Mouse (Mus musculus) limb, embryonic 13.5 days (tissue): Measurements from ENCODE around the gene Fam78a. TPM values are rescaled to one million over a fixed set of nuclear protein-coding genes. Genes with fewer than 3 reads are reported as not detected.

ENCODE experiments used
- ATAC-seq: fragments of 200-750 bp; cut with Nextera tagmentation; 2 replicates; pipeline ENCODE4 v1.8.0; 2017; ENCODE audit warnings: low read depth, moderate number of reproducible peaks, moderate TSS enrichment; ENCODE audit not compliant: low FRiP score
- H3K27ac ChIP-seq: fragments of 300-500 bp; sonication (generic); 2 replicates; pipeline ENCODE4 v1.5.1; 2015; ENCODE audit warnings: inconsistent platforms, mild to moderate bottlenecking, moderate library complexity
- H3K27me3 ChIP-seq: fragments of 300-500 bp; sonication (generic); 2 replicates; pipeline ENCODE4 v1.6.1; 2015; ENCODE audit warnings: mild to moderate bottlenecking, inconsistent platforms
- H3K36me3 ChIP-seq: fragments of 300-500 bp; sonication (generic); 2 replicates; pipeline ENCODE4 v1.6.1; 2015; ENCODE audit warnings: inconsistent platforms, mild to moderate bottlenecking, moderate library complexity
- H3K4me1 ChIP-seq: fragments of 300-500 bp; sonication (generic); 2 replicates; pipeline ENCODE4 v1.6.1; 2015; ENCODE audit warnings: inconsistent platforms
- H3K4me2 ChIP-seq: fragments of 300-500 bp; sonication (generic); replicated peaks from 2 replicates; pipeline ENCODE4 v1.6.1; 2015; ENCODE audit warnings: inconsistent platforms, mild to moderate bottlenecking, moderate library complexity
- H3K4me3 ChIP-seq: fragments of 300-500 bp; sonication (generic); 2 replicates; pipeline ENCODE4 v1.5.1; 2015; ENCODE audit warnings: moderate library complexity, mild to moderate bottlenecking, inconsistent platforms
- H3K9ac ChIP-seq: fragments of 300-500 bp; sonication (generic); 2 replicates; pipeline ENCODE4 v1.6.1; 2015; ENCODE audit warnings: mild to moderate bottlenecking, inconsistent platforms
- H3K9me3 ChIP-seq: fragments of 300-500 bp; sonication (generic); 2 replicates; pipeline ENCODE4 v1.6.1; 2016; ENCODE audit warnings: inconsistent platforms
- WGBS: fragments of 180-500 bp; shearing (Covaris S2); methylation state at CpG from one replicate; pipeline ENCODE4 v1.1.7; 2015; 5-methylcytosine and 5-hydroxymethylcytosine counted together
- polyA plus RNA-seq: library from polyadenylated mRNA; unstranded; fragments of >200 nt; fragmentation: Nextera tagmentation; extraction: Ambion mirVana; gene quantifications from 2 replicates; pipeline ENCODE4 v1.2.1, GENCODE M21; 2015

The Fam78a gene
- polyA plus RNA-seq, 1 experiment from 2014 or later = 5.4 TPM

DNA sequence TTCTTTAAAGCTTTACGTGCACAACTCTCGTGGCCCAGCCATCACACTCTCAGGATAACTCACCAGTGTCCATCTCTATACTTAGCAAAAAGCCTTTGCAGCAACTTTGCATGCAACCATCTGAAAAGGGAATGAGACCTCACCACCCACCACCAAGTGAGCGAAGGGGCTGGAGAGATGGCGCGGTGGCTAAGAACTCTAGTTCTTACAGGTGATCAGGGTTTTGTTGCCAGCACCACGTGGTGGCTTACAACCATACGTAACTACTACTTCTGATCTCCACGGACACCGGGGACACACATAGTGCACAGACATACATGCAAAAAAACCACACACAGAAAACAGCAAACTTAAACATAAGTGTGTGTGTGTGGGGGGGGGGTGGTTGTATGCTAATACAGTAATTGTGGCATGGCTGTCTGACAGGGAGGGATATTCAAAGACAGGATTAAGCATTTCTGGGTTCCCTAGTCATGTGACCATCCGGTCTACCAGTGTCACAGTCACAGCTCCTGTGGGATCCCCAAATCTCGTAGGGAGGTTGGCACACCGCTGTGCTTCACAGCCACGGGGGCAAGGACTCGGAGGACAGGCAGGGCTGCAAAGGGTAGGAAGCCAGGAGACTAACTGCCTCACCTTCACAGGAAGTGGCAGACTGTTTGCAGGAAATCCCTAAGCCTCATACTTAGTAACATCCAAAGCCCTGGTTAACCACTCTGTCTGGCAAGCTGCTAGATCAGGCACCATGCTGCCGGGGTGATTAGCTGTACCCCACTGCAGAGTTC lies 21.8 kb downstream of the Fam78a start:
- H3K4me3 ChIP-seq = no peak overlapping the region

GRCm38 (mm10) chr2:32061722-32062505 lies 22.7 kb downstream of the Fam78a start:
- no peak for ATAC-seq
- Histone ChIP-seq H3K9me3 (no peaks in the 10 kb centered on the region), H3K4me1 (peaks cover 8% of the 10 kb centered on the region), H3K36me3 (no peaks in the 10 kb centered on the region), H3K27ac (no peak overlapping the region), H3K27me3 (no peaks in the 10 kb centered on the region), H3K9ac (no peak overlapping the region), H3K4me3 (no peak overlapping the region), H3K4me2 (no peak overlapping the region)
- 72% methylated on average over 12 of the region's 12 CpGs for WGBS

More for the DNA sequence above, 21.8 kb downstream of the Fam78a start:
- Histone ChIP-seq H3K9ac (no peak overlapping the region), H3K27me3 (peaks cover 1% of the 10 kb centered on the region; the same call in 1 of the 2 replicates), H3K27ac (no peak overlapping the region), H3K36me3 (no peaks in the 10 kb centered on the region), H3K4me2 (no peak overlapping the region), H3K9me3 (no peaks in the 10 kb centered on the region), H3K4me1 (peaks cover 8% of the 10 kb centered on the region)
- WGBS = 85% methylated on average over 15 of the region's 15 CpGs
- no peak for ATAC-seq

- no peak for ATAC-seq
Observed at GRCm38 (mm10) chr2:32061189-32061588, 23.5 kb downstream of the Fam78a start.

GRCm38 (mm10) chr2:32060228-32060805 lies 24.3 kb downstream of the Fam78a start:
- H3K4me3 ChIP-seq = no peak overlapping the region
- no peak overlapping the region for H3K9ac ChIP-seq
- ATAC-seq = no peak
- H3K4me1 ChIP-seq = peaks cover 8% of the 10 kb centered on the region
- WGBS = 48% methylated on average over 6 of the region's 6 CpGs
- no peaks in the 10 kb centered on the region for H3K36me3 ChIP-seq
- no peak overlapping the region for H3K4me2 ChIP-seq
- no peaks in the 10 kb centered on the region for H3K9me3 ChIP-seq
- H3K27ac ChIP-seq = no peak overlapping the region
- H3K27me3 ChIP-seq = no peaks in the 10 kb centered on the region

More at GRCm38 (mm10) chr2:32061189-32061588, 23.5 kb downstream of the Fam78a start:
- Histone ChIP-seq H3K27me3 (no peaks in the 10 kb centered on the region), H3K4me2 (no peak overlapping the region), H3K4me3 (no peak overlapping the region), H3K36me3 (no peaks in the 10 kb centered on the region), H3K9ac (no peak overlapping the region), H3K4me1 (peaks cover 8% of the 10 kb centered on the region), H3K9me3 (no peaks in the 10 kb centered on the region), H3K27ac (no peak overlapping the region)
- WGBS = 72% methylated on average over 2 of the region's 2 CpGs

- no peak for ATAC-seq
- Histone ChIP-seq H3K9ac (no peak overlapping the region), H3K4me1 (peaks cover 4% of the 10 kb centered on the region; the same call in 1 of the 2 replicates), H3K9me3 (no peaks in the 10 kb centered on the region), H3K4me3 (no peak overlapping the region), H3K4me2 (no peak overlapping the region), H3K27me3 (no peaks in the 10 kb centered on the region), H3K36me3 (no peaks in the 10 kb centered on the region), H3K27ac (no peak overlapping the region)
- 72% methylated on average over 6 of the region's 6 CpGs for WGBS
Observed at GRCm38 (mm10) chr2:32059613-32060012, 25.0 kb downstream of the Fam78a start.

DNA sequence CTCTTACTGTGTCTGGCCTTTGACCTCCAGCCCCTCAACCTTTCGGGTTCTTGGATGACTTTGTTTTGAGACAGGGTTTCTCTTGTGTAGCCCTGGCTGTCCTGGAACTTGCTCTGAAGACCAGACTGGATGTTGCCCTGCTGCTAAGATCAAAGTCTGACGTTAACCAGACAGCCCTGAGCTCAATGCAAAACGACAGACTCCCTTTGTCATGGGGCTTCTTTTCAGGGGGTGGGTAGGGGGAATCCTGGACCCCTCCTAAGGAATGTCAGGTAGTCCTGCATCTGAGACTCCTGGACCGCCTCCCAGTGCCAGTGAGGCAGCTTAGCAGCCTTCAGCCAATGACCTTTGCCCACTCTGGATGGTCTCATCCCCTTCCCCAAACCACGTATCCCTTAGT lies 25.9 kb downstream of the Fam78a start:
- H3K4me2 ChIP-seq = no peak overlapping the region
- no peak overlapping the region for H3K27ac ChIP-seq
- H3K9me3 ChIP-seq = no peaks in the 10 kb centered on the region
- H3K27me3 ChIP-seq = no peaks in the 10 kb centered on the region
- H3K4me1 ChIP-seq = peaks cover 4% of the 10 kb centered on the region; the same call in 1 of the 2 replicates
- no peak overlapping the region for H3K4me3 ChIP-seq
- ATAC-seq = no peak
- no peak overlapping the region for H3K9ac ChIP-seq
- 34% methylated on average over 5 of the region's 5 CpGs for WGBS
- H3K36me3 ChIP-seq = peaks cover under 1% of the 10 kb centered on the region; the same call in 1 of the 2 replicates

DNA sequence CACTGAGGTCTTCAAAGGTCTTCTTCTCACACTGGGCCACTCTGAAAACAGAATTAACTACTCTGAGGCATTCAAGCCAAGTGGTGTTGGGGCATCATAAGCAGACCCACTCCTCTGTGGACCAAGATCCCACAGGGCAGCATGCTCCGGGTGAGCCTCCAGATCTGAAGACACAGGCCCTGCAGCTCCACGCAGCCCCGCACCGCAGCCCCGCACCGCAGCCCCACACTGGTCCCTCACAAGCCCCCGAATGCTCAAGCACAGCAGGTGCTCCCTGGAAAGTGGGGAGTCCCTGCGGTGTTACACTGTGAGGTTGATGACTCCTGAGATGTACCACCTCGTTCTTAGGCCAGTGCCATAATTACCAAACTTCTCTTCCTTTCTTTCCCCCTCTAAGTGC lies 26.4 kb downstream of the Fam78a start:
- ATAC-seq = no peak
- H3K4me1 ChIP-seq = peaks cover 4% of the 10 kb centered on the region; the same call in 1 of the 2 replicates
- 74% methylated on average over 9 of the region's 9 CpGs for WGBS
- no peaks in the 10 kb centered on the region for H3K27me3 ChIP-seq
- H3K27ac ChIP-seq = no peak overlapping the region; the same call in 1 of the 2 replicates
- H3K4me2 ChIP-seq = no peak overlapping the region
- no peak overlapping the region for H3K4me3 ChIP-seq
- H3K9ac ChIP-seq = no peak overlapping the region
- peaks cover 4% of the 10 kb centered on the region; the same call in 1 of the 2 replicates for H3K36me3 ChIP-seq
- no peaks in the 10 kb centered on the region for H3K9me3 ChIP-seq

DNA sequence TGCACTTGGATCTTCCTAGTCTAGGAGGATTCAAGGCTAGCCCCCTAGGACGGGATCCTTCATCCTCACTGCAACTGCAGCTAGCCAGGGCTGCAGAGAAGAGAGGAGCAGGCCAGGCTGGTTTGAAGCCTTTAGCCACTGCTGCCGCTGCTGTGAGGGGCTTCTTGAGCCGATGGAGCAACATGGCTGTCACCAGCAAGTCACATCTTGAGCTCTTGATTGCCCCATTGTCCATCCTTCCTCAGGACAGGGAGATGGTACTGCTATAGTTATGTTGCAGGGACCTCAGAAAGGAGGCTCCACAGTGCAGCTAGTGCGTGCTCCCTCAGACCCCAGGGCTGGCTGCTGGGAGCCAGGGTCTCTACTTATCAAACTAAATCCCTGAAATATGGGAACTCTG lies 26.9 kb downstream of the Fam78a start:
- Histone ChIP-seq H3K9ac (no peak overlapping the region), H3K27me3 (no peaks in the 10 kb centered on the region), H3K36me3 (peaks cover 4% of the 10 kb centered on the region; the same call in 1 of the 2 replicates), H3K27ac (no peak overlapping the region; the same call in 1 of the 2 replicates), H3K9me3 (no peaks in the 10 kb centered on the region), H3K4me2 (no peak overlapping the region), H3K4me1 (peaks cover 4% of the 10 kb centered on the region; the same call in 1 of the 2 replicates), H3K4me3 (no peak overlapping the region)
- ATAC-seq = no peak
- 78% methylated on average over 4 of the region's 4 CpGs for WGBS

DNA sequence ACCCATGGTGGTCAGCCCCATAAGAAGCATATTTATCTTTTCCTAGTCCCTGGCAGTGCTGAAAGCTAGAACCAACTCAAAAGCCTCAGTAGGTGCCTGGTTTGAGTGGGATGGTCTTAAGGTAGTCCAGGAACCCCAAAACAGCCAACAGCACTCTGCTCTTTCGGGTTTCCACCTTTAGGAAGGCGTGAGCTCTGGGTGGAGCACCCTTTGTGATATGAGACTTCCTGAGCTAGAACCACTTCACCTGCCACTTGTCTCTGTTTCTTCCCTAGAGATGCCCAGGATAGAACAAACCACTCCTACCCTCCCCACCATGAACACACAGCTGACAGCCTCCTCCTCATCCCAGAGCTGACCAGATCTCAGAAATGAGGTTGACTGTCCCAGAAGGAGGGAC lies 27.3 kb downstream of the Fam78a start:
- no peak overlapping the region for H3K9ac ChIP-seq
- no peaks in the 10 kb centered on the region for H3K27me3 ChIP-seq
- H3K36me3 ChIP-seq = peaks cover 8% of the 10 kb centered on the region
- no peak overlapping the region; the same call in 1 of the 2 replicates for H3K27ac ChIP-seq
- peaks cover 4% of the 10 kb centered on the region; the same call in 1 of the 2 replicates for H3K4me1 ChIP-seq
- no peak for ATAC-seq
- no peak overlapping the region for H3K4me2 ChIP-seq
- no peak overlapping the region for H3K4me3 ChIP-seq
- WGBS = 82% methylated on average over 2 of the region's 2 CpGs
- H3K9me3 ChIP-seq = no peaks in the 10 kb centered on the region

GRCm38 (mm10) chr2:32056524-32056923 lies 28.1 kb downstream of the Fam78a start:
- Histone ChIP-seq H3K4me1 (peaks cover 4% of the 10 kb centered on the region; the same call in 1 of the 2 replicates), H3K4me2 (no peak overlapping the region), H3K27ac (no peak overlapping the region), H3K36me3 (peaks cover 17% of the 10 kb centered on the region), H3K4me3 (no peak overlapping the region), H3K9ac (no peak overlapping the region), H3K27me3 (no peaks in the 10 kb centered on the region), H3K9me3 (no peaks in the 10 kb centered on the region)
- 85% methylated on average over 10 of the region's 10 CpGs for WGBS
- ATAC-seq = peak; percentile 52; the same call in 1 of the 2 replicates

GRCm38 (mm10) chr2:32055357-32055965 lies 29.2 kb downstream of the Fam78a start:
- no peak overlapping the region for H3K9ac ChIP-seq
- WGBS = 68% methylated on average over 7 of the region's 7 CpGs
- peaks cover 26% of the 10 kb centered on the region for H3K36me3 ChIP-seq
- H3K4me1 ChIP-seq = peaks cover 3% of the 10 kb centered on the region; the same call in 1 of the 2 replicates
- peak; percentile 54 for ATAC-seq
- H3K4me2 ChIP-seq = no peak overlapping the region
- no peak overlapping the region for H3K4me3 ChIP-seq
- no peaks in the 10 kb centered on the region for H3K27me3 ChIP-seq
- H3K9me3 ChIP-seq = no peaks in the 10 kb centered on the region
- no peak overlapping the region for H3K27ac ChIP-seq
